Mouse (Mus musculus) c-Kit-positive CD71-positive TER-119-negative erythroid progenitor cells, embryonic 14.5 days (primary cell): ENCODE results near the gene Gimap8.
"Not testable (repeated sequence)": the region's sequence is repeated elsewhere in the genome, so short reads cannot be mapped to it uniquely, and the experiment has no call there.

ENCODE experiments used
- DNase-seq: peaks from one replicate; pipeline ENCODE4 v3.0.0-alpha.2; 2013; ENCODE audit warnings: low read depth

The Gimap8 gene

GRCm38 (mm10) chr6:48679701-48680100 lies 32.7 kb downstream of the Gimap8 start:
- no peak for DNase-seq

GRCm38 (mm10) chr6:48680421-48680820 lies 33.4 kb downstream of the Gimap8 start:
- no peak for DNase-seq

- DNase-seq: no peak
Observed at GRCm38 (mm10) chr6:48681472-48682090, 34.5 kb downstream of the Gimap8 start.

- no peak for DNase-seq
Observed at GRCm38 (mm10) chr6:48682271-48682670, 35.2 kb downstream of the Gimap8 start.

GRCm38 (mm10) chr6:48683263-48683821 lies 36.3 kb downstream of the Gimap8 start:
- not testable (repeated sequence) for DNase-seq

- DNase-seq: no peak
Observed at GRCm38 (mm10) chr6:48684319-48684718, 37.3 kb downstream of the Gimap8 start, which contains the start of gene Gimap4. Gene Gimap4, plus strand, starts transcription at chr6:48684549.

DNA sequence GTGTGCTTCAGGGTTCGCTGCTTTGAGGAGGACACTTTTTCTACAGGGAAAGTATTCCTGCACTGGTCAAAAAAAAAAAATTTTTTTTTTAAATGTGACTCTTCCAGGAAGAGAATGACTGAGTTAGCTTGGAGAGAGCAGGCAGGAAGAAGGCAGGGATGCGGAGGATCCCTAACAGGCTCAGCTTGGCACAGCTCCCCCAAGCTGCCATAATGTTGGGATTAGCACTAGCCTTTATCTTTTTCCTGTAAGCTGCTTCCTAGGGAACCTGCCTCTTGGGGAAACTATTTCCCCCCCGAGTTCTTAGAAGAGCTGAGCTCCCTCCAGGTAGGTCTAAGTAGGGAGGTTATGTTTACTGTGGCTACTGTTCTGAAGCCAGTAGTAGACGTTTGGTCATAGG lies 37.8 kb downstream of the Gimap8 start:
- DNase-seq: no peak

DNA sequence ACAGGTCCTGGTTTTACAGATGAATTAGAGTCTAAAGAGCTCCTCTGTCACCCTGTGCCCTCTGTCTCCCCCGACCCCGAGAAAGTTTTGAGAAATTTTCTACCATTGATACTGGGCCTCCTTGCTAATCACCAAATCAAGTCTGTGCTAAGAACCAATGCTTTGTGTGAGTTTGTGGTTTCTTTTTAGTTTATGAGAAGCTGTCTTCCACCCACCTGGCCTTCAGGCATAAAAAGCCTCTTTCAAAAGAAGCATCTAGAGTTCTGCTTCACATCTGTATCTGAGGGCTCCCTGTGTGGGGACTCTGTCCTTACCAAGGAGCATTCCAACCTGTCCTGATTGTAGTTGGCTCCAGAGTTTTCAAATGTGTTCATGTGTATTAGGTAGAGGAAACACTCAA lies 38.2 kb downstream of the Gimap8 start:
- DNase-seq: no peak

DNA sequence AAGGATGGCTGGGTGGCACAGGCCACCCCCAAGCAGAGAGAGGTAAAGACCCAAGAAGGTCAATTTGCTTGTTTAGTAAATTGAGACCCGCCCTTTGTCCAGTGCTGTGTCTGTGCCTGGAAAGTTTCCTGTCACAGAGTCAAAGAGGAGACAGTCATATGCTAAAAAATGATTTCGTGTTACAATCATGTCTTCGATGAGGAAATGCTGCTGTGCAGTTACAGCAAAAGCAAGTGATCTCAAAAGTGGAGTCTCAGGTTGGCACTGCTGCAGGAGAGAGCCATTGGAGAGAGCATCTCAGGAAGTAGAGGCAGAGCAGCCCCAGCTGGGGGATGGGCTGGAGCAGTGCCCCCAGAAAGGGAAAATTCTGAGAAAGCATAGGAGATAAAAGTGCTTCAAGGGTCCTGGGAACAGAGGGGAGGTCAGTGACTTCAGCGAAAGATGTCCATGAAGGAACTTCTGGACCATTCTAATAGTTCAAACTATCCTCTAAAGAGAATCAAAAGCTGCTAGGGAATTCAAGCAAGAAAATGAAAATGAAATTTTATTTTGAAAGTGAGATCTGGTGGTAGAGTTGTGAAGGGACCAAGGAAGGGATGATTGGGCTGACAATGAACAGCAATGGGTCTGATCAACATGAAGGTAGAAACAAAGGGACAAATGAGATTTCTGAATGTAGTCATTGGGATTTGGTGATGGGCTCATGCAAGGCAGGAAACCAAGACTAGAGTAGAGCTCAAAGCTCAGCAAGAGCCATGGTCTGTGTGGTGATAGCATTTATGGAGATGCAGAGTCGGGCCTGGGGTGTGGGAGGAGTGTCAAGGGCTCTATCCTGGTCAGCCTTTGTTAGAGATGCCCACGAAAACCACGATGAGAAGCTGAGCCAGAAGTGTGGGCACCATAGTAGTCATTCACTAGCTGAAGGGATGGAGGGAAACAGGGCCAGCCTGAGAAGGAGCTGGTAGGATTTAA lies 38.9 kb downstream of the Gimap8 start:
- DNase-seq: no peak

DNA sequence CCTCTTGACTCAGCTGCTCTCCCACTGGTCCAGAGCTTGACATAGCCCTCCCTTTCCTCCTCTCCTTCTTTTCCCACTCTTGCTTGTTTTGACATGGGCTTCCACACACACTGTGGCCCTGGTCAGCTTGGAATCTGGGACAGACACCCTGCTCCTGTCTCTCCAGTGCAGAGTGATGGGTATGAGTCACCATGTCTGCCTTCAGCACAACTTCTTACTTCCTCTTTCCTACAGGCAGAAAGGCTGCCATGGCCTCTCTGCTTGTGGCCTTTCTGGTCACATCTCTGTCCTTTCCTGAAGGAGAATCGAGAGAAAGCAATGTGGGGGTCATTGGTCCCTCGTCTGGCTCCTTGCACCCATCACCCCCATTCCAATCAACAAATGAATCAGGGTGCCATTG lies 40.0 kb downstream of the Gimap8 start:
- DNase-seq: no peak

GRCm38 (mm10) chr6:48689320-48689719 lies 42.3 kb downstream of the Gimap8 start:
- DNase-seq: no peak

DNA sequence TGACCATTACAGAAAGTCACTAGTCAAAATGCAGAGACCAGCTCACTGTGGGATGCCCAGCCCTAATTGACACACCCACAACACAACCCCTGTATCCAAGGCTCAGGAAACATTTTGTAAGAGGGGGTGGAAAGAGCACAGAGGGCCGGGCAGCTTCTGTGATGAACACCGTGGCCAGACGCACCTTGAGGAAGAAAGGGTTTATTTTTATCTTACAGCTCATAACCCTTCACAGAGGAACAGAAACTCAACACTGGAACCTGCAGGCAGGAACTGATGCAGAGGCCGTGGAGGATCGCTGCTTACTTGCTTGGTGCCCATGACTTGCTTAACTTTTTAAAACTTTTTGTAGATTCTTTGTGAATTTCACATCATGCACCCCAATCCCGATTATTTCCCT lies 45.9 kb downstream of the Gimap8 start:
- no peak for DNase-seq

DNA sequence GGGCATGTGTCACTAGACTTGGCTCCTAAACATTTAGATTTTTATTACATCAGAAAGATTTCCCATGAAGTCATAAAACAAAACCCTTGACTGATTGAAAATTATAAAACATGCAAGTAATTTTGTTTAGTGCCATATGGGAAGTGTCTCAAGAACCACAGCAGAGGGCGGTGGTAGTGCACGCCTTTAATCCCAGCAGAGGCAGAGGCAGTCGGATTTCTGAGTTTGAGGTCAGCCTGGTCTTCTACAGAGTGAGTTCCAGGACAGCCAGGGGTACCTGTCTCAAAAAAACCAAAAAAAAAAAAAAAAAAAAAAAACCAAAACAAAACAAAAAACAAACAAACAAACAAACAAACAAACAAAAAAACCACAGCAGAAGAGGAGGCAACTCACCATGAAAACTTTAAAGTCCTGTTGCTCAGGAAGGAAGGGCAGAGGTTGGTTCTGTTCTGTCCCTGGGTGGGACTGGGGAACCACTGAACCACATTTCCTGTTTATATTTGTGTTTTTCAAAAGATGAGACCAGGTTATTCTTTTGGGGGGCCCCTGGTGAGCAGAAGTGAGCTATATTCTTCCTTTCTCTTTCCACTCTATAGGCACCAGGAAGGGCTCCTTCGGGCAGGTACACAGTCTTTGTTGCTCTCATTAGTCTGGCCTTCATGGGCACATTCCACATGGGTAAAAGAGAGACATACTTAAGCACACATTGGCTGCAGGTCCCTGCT lies 50.0 kb downstream of the Gimap8 start:
- no peak for DNase-seq

DNA sequence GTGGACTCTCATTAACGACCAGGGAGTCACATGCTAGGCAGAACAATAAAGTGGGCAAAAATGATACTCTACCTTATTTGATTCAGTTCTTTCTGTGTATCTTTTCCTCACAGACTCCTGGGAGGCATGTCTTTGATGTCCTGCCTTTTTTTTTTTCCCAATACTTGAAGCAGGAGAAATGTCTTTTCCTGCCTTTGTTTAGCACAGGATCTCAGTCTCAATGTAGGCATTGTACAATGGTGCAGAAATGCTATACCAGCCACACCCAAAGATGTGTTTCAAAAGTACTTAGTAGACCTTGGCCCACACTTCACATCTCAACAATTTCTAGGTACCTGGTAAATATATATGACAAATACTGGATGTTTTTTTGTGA lies 50.5 kb downstream of the Gimap8 start:
- DNase-seq: no peak

- DNase-seq: no peak
Observed at GRCm38 (mm10) chr6:48698066-48698856, 51.2 kb downstream of the Gimap8 start.

DNA sequence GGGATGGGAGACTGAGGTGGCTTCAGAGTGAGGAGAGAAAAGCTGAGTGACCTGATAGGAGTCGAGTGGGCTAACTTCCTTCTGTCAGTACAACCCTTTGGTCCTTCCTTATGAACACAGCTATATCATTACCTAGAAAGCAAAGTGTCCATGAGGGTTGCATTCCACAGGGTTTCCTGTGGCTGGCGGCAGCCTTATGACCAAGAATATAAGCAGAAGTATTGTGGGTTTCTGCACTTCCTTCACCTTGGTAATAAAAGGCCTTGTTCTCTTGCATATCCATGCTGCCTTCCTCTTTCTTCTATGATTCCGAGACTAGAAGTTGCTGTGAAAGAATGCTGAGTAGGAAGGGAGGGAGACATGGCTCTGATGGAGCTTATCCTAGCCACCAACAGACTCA lies 51.9 kb downstream of the Gimap8 start:
- no peak for DNase-seq

GRCm38 (mm10) chr6:48700251-48701075 lies 53.4 kb downstream of the Gimap8 start:
- no peak for DNase-seq

DNA sequence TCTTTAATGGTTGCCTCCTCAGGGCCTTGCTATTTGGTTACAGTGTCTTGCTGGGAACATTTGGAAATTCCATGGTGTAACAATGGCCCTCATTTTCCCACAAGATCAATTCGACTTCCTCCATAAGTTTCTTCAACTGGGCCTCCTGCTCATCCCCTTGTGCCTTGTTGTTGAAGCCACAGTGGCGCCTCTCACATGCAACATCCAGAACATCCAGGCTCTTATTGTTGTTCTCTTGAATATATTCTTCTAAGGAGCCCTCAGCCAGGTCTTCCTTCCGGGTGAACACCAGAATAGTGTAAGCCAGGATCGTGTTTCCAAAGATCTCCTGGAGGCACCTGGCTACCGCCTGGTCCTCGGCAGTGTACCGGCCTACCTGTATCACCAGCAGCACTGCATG lies 55.1 kb downstream of the Gimap8 start:
- no peak for DNase-seq

GRCm38 (mm10) chr6:48702601-48703000 lies 55.6 kb downstream of the Gimap8 start:
- no peak for DNase-seq

GRCm38 (mm10) chr6:48704146-48704545 lies 57.1 kb downstream of the Gimap8 start:
- no peak for DNase-seq

DNA sequence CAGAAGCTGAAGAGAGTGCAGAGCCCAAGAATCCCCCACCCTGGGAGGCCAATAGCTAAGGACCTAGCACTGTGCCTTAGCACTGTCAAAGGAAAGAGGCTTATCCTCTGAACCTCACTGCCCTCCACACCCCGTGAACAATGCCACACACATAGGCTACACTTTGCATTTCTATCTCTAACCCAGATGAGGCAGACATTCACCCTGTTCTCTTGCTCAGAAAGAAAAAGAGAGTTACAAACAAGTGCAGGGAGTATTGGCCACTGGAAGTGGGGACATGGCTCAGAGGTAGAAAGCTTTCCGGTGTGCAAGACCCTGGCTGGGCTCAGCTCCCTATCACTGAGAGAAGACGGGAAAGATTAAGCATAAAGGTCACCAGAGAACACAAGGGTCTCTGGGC lies 59.1 kb downstream of the Gimap8 start:
- no peak for DNase-seq
